Mouse (Mus musculus) cerebellum, adult 2 months (tissue): Measurements from ENCODE around the gene Mapkbp1.

Experiments
- CTCF ChIP-seq: fragments of 200-500 bp; IDR thresholded peaks from 2 replicates; pipeline ENCODE4 v1.5.1; 2011; ENCODE audit warnings: low read depth, mild to moderate bottlenecking, control low read depth, low read length, moderate library complexity, borderline replicate concordance; ENCODE audit not compliant: insufficient read depth
- POLR2A ChIP-seq: fragments of 200-500 bp; IDR thresholded peaks from 2 replicates; pipeline ENCODE4 v1.6.1; 2011; ENCODE audit warnings: low read length, control low read depth, borderline replicate concordance; ENCODE audit not compliant: insufficient read depth

DNA sequence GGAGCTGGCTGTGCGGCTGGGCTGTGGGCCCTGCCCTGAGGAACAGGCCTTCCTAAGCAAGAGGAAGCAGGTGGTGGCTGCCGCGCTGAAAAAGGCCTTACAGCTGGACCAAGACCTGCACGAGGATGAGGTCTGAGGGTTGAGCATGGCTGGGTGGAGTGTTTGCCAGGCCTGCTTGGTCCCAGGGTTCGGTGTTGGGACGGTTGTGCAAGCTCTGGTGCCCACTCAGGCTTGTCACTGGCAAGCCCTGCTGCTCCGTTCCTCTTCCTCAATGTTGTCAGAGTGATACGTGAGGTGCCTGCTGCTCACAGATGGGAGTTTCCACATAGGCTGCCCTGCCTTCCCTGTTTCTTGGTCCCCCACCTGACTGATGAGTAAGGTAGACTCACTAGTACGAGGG, 65.2 kb downstream of the Mapkbp1 start:
- TF ChIP-seq CTCF = no peak
- no peak for TF ChIP-seq POLR2A
